Comparison of ENCODE assay signal across 20 mouse cellular contexts in genomic region chr11:87678545-87678944, GRCm38 (mm10). TPM values are rescaled to one million over a fixed set of nuclear protein-coding genes. Genes with fewer than 3 reads are reported as not detected.
A peak's percentile ranks its signal among the peaks of the same experiment; 100 is the strongest.
DNase-seq lines count a peak whose midpoint lies in the region; ATAC-seq and TF ChIP-seq lines count a peak whose summit lies in the region.
"Had no signal": no experiment of that assay in that cellular context is flagged by ENCODE, and none has a peak within 500 bp of the region (broad histone marks: within the 10 kb centered on the region; RNA-seq: fewer than 3 reads in every experiment).

No protein-coding gene starts in this region.

- 0 out of 2 replicates have a peak, but pooled peaks cover 3% of the 10 kb centered on the region for H3K27me3 ChIP-seq in embryonic facial prominence, embryonic 13.5 days
- H3K27me3 ChIP-seq in embryonic facial prominence, embryonic 10.5 days (replicated peaks; ENCODE audit: low read depth, poor library complexity, severe bottlenecking): no peaks in the 10 kb centered on the region
- no peaks in the 10 kb centered on the region for H3K27me3 ChIP-seq in lung, embryonic 16.5 days (ENCODE audit: control insufficient read depth, insufficient read depth, low read depth, low read length)
- H3K27me3 ChIP-seq in stomach, embryonic 14.5 days (ENCODE audit: control insufficient read depth, insufficient read depth, low read length): no peaks in the 10 kb centered on the region
- H3K27me3 ChIP-seq: forebrain, embryonic 15.5 days; heart, embryonic 15.5 days had no signal

- TF ChIP-seq CTCF in lung, adult 2 months (IDR thresholded peaks at IDR 0.05; ENCODE audit: insufficient read depth, low read length): no peak

- peak overlapping the region; percentile 13; the same call in 1 of the 2 replicates for H3K27ac ChIP-seq in embryonic facial prominence, embryonic 13.5 days
- no peak overlapping the region for H3K27ac ChIP-seq in embryonic facial prominence, embryonic 10.5 days (replicated peaks)
- peak overlapping the region; percentile 58 for H3K27ac ChIP-seq in lung, embryonic 16.5 days (ENCODE audit: low read length)
- H3K27ac ChIP-seq in stomach, embryonic 14.5 days (ENCODE audit: low read length): peak overlapping the region; percentile 62; the same call in 1 of the 2 replicates
- H3K27ac ChIP-seq: forebrain, embryonic 15.5 days; hindbrain, embryonic 13.5 days had no signal

- ATAC-seq in embryonic facial prominence, embryonic 13.5 days (ENCODE audit: insufficient number of reproducible peaks, insufficient read depth, low FRiP score, low TSS enrichment, low read depth): no peak
- no peak for ATAC-seq in lung, embryonic 16.5 days (ENCODE audit: low read depth)
- ATAC-seq in stomach, embryonic 14.5 days (ENCODE audit: insufficient number of reproducible peaks, insufficient read depth, low FRiP score, low read depth): no peak
- ATAC-seq: CD4-positive, CD25-positive, alpha-beta regulatory T cell, adult 4 months; forebrain, embryonic 15.5 days had no signal

- no peaks in the 10 kb centered on the region for H3K9me3 ChIP-seq in embryonic facial prominence, embryonic 13.5 days
- no peaks in the 10 kb centered on the region for H3K9me3 ChIP-seq in embryonic facial prominence, embryonic 10.5 days
- no peaks in the 10 kb centered on the region for H3K9me3 ChIP-seq in lung, embryonic 16.5 days (ENCODE audit: control insufficient read depth, low read length)
- no peaks in the 10 kb centered on the region for H3K9me3 ChIP-seq in stomach, embryonic 14.5 days (ENCODE audit: control insufficient read depth, low read depth, low read length)
- H3K9me3 ChIP-seq: forebrain, embryonic 15.5 days; heart, embryonic 15.5 days; hindbrain, embryonic 13.5 days had no signal

- H3K9ac ChIP-seq in embryonic facial prominence, embryonic 13.5 days: no peak overlapping the region
- no peak overlapping the region for H3K9ac ChIP-seq in lung, embryonic 16.5 days (ENCODE audit: low read length)
- H3K9ac ChIP-seq in stomach, embryonic 14.5 days (replicated peaks; ENCODE audit: low read depth, low read length): no peak overlapping the region
- H3K9ac ChIP-seq: forebrain, embryonic 15.5 days; heart, embryonic 15.5 days; hindbrain, embryonic 13.5 days had no signal

- H3K36me3 ChIP-seq in embryonic facial prominence, embryonic 13.5 days: no peaks in the 10 kb centered on the region
- no peaks in the 10 kb centered on the region for H3K36me3 ChIP-seq in embryonic facial prominence, embryonic 10.5 days (replicated peaks)
- no peaks in the 10 kb centered on the region for H3K36me3 ChIP-seq in lung, embryonic 16.5 days (ENCODE audit: control insufficient read depth, insufficient read depth, low read length)
- H3K36me3 ChIP-seq in stomach, embryonic 14.5 days (ENCODE audit: control insufficient read depth, insufficient read depth, low read length): no peaks in the 10 kb centered on the region
- H3K36me3 ChIP-seq: forebrain, embryonic 15.5 days; heart, embryonic 15.5 days; hindbrain, embryonic 13.5 days had no signal

- 59% methylated on average over 4 of the region's 4 CpGs for WGBS in embryonic facial prominence, embryonic 13.5 days
- 78% methylated on average over 4 of the region's 4 CpGs for WGBS in embryonic facial prominence, embryonic 10.5 days
- WGBS in lung, embryonic 16.5 days: 54% methylated on average over 4 of the region's 4 CpGs
- 63% methylated on average over 4 of the region's 4 CpGs for WGBS in lung, adult 2 months
- WGBS in stomach, embryonic 14.5 days: 56% methylated on average over 4 of the region's 4 CpGs

- no peak overlapping the region for H3K4me3 ChIP-seq in embryonic facial prominence, embryonic 13.5 days
- no peak overlapping the region for H3K4me3 ChIP-seq in embryonic facial prominence, embryonic 10.5 days
- H3K4me3 ChIP-seq in lung, embryonic 16.5 days (ENCODE audit: low read length): no peak overlapping the region
- H3K4me3 ChIP-seq in lung, adult 2 months (replicated peaks; ENCODE audit: extremely low read depth, low read depth, low read length): no peak overlapping the region
- no peak overlapping the region for H3K4me3 ChIP-seq in stomach, embryonic 14.5 days (ENCODE audit: low read depth, low read length)
- H3K4me3 ChIP-seq: forebrain, embryonic 15.5 days; heart, embryonic 15.5 days; hindbrain, embryonic 13.5 days had no signal

- no peak overlapping the region for H3K4me2 ChIP-seq in embryonic facial prominence, embryonic 13.5 days
- no peak overlapping the region for H3K4me2 ChIP-seq in lung, embryonic 16.5 days (ENCODE audit: low read depth, low read length)
- no peak overlapping the region for H3K4me2 ChIP-seq in stomach, embryonic 14.5 days (replicated peaks; ENCODE audit: low read depth, low read length)
- H3K4me2 ChIP-seq: forebrain, embryonic 15.5 days; heart, embryonic 11.5 days; heart, embryonic 15.5 days; hindbrain, embryonic 13.5 days had no signal

- peaks cover 17% of the 10 kb centered on the region; the same call in 1 of the 2 replicates for H3K4me1 ChIP-seq in embryonic facial prominence, embryonic 13.5 days
- peaks cover 8% of the 10 kb centered on the region for H3K4me1 ChIP-seq in embryonic facial prominence, embryonic 10.5 days
- H3K4me1 ChIP-seq in lung, embryonic 16.5 days (replicated peaks; ENCODE audit: control insufficient read depth, insufficient read depth, low read length): peaks cover 3% of the 10 kb centered on the region; the same call in 1 of the 2 replicates
- H3K4me1 ChIP-seq in lung, adult 2 months (ENCODE audit: control insufficient read depth, insufficient read depth, low read length): peaks cover 4% of the 10 kb centered on the region
- H3K4me1 ChIP-seq in stomach, embryonic 14.5 days (ENCODE audit: control insufficient read depth, insufficient read depth, low read length): no peaks in the 10 kb centered on the region
- H3K4me1 ChIP-seq: hindbrain, embryonic 13.5 days had no signal

- DNase-seq in embryonic facial prominence, embryonic 10.5 days (ENCODE audit: low spot score): no peak
- no peak for DNase-seq in lung, adult 2 months
- no peak for DNase-seq in thymus, adult 18-20 months
- no peak for DNase-seq in ovary, postnatal 14 days (ENCODE audit: low spot score)
- DNase-seq: adrenal gland, postnatal 10 days; B cell, adult 2 months; cerebellum, adult 11-12 months; cerebellum, adult 9-10 months; cerebellum, postnatal 25 days; gastrocnemius, postnatal 36 days; heart, adult 18-20 months; heart, postnatal 14 days had no signal

- TF ChIP-seq POLR2A in lung, adult 2 months (IDR thresholded peaks at IDR 0.05; ENCODE audit: borderline replicate concordance, extremely low read depth, low read depth, low read length): no peak

RNA-seq across cellular contexts. Expression of gene Rnf43, which starts 16.0 kb away (rescaled TPM):
- polyA plus RNA-seq in embryonic facial prominence, embryonic 13.5 days (2015; fragmentation: Nextera tagmentation; extraction: Ambion mirVana): 7.1 and 8.7 TPM in 2 replicates
- polyA plus RNA-seq in embryonic facial prominence, embryonic 10.5 days (2016; fragmentation: Nextera tagmentation; extraction: Ambion mirVana): 3.2 and 3.3 TPM in 2 replicates
- polyA plus RNA-seq in lung, embryonic 16.5 days (2015; fragmentation: Nextera tagmentation; extraction: Ambion mirVana): 15.8 and 16.5 TPM in 2 replicates
- 10.5 and 12.6 TPM in 2 replicates for polyA plus RNA-seq in lung, adult 2 months (2012; rRNA removed)
- 19.7 and 20.2 TPM in 2 replicates for polyA plus RNA-seq in stomach, embryonic 14.5 days (2014; fragmentation: Nextera tagmentation; extraction: Ambion mirVana)

RNA-seq across cellular contexts. Expression of gene Supt4a, which starts 58.8 kb away (rescaled TPM):
- polyA plus RNA-seq in embryonic facial prominence, embryonic 13.5 days (2015; fragmentation: Nextera tagmentation; extraction: Ambion mirVana): 163 and 172 TPM in 2 replicates
- polyA plus RNA-seq in embryonic facial prominence, embryonic 10.5 days (2016; fragmentation: Nextera tagmentation; extraction: Ambion mirVana): 184 and 185 TPM in 2 replicates
- polyA plus RNA-seq in lung, embryonic 16.5 days (2015; fragmentation: Nextera tagmentation; extraction: Ambion mirVana): 143 and 167 TPM in 2 replicates
- 44.7 and 73.4 TPM in 2 replicates for polyA plus RNA-seq in lung, adult 2 months (2012; rRNA removed)
- 133 and 151 TPM in 2 replicates for polyA plus RNA-seq in stomach, embryonic 14.5 days (2014; fragmentation: Nextera tagmentation; extraction: Ambion mirVana)
